Mouse (Mus musculus) heart, embryonic 11.5 days (tissue): ENCODE measurements around the gene Susd1. TPM values are rescaled to one million over a fixed set of nuclear protein-coding genes. Genes with fewer than 3 reads are reported as not detected.

ENCODE experiments used
- ATAC-seq: fragments of 200-750 bp; cut with Nextera tagmentation; replicated peaks from 2 replicates; pipeline ENCODE4 v1.8.0; 2017; ENCODE audit warnings: moderate library complexity; ENCODE audit not compliant: insufficient number of reproducible peaks, low FRiP score, low TSS enrichment
- H3K27ac ChIP-seq: fragments of 300-500 bp; sonication (generic); 2 replicates; pipeline ENCODE4 v1.5.1; 2014; ENCODE audit warnings: mild to moderate bottlenecking, low read depth, low read length
- H3K27me3 ChIP-seq: fragments of 300-500 bp; sonication (generic); 2 replicates; pipeline ENCODE4 v1.6.1; 2014; ENCODE audit warnings: mild to moderate bottlenecking, low read length, mixed read lengths; ENCODE audit not compliant: control insufficient read depth, insufficient read depth
- H3K36me3 ChIP-seq: fragments of 300-500 bp; sonication (generic); 2 replicates; pipeline ENCODE4 v1.6.1; 2014; ENCODE audit warnings: mild to moderate bottlenecking, low read length, moderate library complexity, mixed read lengths; ENCODE audit not compliant: control insufficient read depth, insufficient read depth
- H3K4me1 ChIP-seq: fragments of 300-500 bp; sonication (generic); 2 replicates; pipeline ENCODE4 v1.6.1; 2014; ENCODE audit warnings: low read length; ENCODE audit not compliant: control insufficient read depth, insufficient read depth
- H3K4me2 ChIP-seq: fragments of 300-500 bp; sonication (generic); 2 replicates; pipeline ENCODE4 v1.6.1; 2014; ENCODE audit warnings: mild to moderate bottlenecking, moderate library complexity
- H3K4me3 ChIP-seq: fragments of 300-500 bp; sonication (generic); 2 replicates; pipeline ENCODE4 v1.5.1; 2014; ENCODE audit warnings: low read depth, low read length
- H3K9ac ChIP-seq: fragments of 300-500 bp; sonication (generic); 2 replicates; pipeline ENCODE4 v1.6.1; 2014; ENCODE audit warnings: mild to moderate bottlenecking, low read depth, low read length, moderate library complexity
- H3K9me3 ChIP-seq: fragments of 300-500 bp; sonication (generic); replicated peaks from 2 replicates; pipeline ENCODE4 v1.6.1; 2016; ENCODE audit warnings: low read length; ENCODE audit not compliant: control insufficient read depth
- WGBS: fragments of 180-500 bp; shearing (Covaris S2); extraction: QIAGEN DNeasy Blood & Tissue Kit; methylation state at CpG from one replicate; pipeline ENCODE4 v1.1.7; 2014; ENCODE audit not compliant: insufficient replicate concordance; 5-methylcytosine and 5-hydroxymethylcytosine counted together
- polyA plus RNA-seq: library from polyadenylated mRNA; unstranded; fragments of >200 nt; fragmentation: Nextera tagmentation; extraction: Ambion mirVana; gene quantifications from 2 replicates; pipeline ENCODE4 v1.2.1, GENCODE M21; 2014

The Susd1 gene
- polyA plus RNA-seq, 1 experiment from 2014 or later: 5.4 TPM

DNA sequence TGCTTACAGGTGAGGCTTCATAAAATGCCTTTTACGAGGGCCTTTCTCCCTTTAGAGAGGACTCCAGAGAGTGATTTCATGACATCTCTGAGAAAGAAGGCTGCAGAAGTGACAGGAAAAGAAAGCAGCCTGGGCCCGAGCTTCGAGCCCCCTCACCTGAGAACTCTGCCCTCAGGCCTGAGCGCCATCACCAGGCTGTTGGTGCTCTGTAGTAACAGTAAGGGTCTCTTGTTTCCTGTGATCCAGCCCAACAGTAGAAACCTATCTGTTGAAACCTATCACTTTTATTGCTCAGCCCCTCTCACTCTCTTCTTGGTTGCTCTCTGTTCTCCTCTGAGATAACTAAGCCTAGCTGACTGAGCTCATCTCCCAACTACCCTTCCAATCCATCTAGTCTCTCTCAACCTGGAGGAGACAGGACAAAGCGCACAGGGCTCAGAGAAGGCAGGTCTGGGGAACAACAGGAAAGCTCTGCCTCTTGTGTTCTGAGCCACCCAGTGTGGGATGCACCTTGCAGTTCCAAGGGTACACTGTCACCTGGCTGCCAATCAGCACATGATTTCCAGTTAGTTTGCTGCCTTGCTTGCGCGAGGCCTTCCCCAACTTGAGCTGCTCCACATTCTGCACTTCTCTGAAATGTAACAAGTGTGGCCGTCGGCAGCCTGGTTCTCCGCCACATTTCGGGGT lies 101.4 kb downstream of the Susd1 start:
- WGBS: 92% methylated on average over 11 of the region's 11 CpGs
- Histone ChIP-seq H3K4me3 (no peak overlapping the region), H3K4me2 (no peak overlapping the region), H3K27me3 (no peaks in the 10 kb centered on the region), H3K36me3 (no peaks in the 10 kb centered on the region), H3K9ac (no peak overlapping the region), H3K27ac (0 out of 2 replicates have a peak overlapping the region, but pooled peaks have one; percentile 8), H3K4me1 (peaks cover 17% of the 10 kb centered on the region), H3K9me3 (no peaks in the 10 kb centered on the region)
- no peak for ATAC-seq

DNA sequence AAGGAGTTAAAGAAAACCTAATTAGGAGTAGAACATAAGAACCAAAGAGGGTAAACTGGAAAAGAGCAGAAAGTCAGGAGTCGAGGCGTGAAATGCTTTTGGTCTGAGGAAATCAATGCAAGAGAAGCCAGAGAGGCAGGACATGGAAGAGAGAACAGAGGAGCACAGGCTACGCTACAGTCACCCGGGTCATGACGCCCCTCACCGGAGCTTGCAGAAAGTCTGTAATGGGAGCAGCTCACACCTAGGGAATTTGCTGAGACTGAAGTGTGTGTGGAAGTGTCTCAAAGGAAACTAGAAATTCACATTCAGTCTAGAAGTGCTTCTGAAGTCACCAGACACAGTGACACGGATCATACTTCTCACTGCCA lies 102.0 kb downstream of the Susd1 start:
- Histone ChIP-seq H3K9me3 (no peaks in the 10 kb centered on the region), H3K4me3 (no peak overlapping the region), H3K9ac (no peak overlapping the region), H3K4me1 (peaks cover 23% of the 10 kb centered on the region), H3K27ac (0 out of 2 replicates have a peak overlapping the region, but pooled peaks have one; percentile 8), H3K36me3 (no peaks in the 10 kb centered on the region), H3K4me2 (no peak overlapping the region), H3K27me3 (no peaks in the 10 kb centered on the region)
- no peak for ATAC-seq
- WGBS: 83% methylated on average over 7 of the region's 7 CpGs

DNA sequence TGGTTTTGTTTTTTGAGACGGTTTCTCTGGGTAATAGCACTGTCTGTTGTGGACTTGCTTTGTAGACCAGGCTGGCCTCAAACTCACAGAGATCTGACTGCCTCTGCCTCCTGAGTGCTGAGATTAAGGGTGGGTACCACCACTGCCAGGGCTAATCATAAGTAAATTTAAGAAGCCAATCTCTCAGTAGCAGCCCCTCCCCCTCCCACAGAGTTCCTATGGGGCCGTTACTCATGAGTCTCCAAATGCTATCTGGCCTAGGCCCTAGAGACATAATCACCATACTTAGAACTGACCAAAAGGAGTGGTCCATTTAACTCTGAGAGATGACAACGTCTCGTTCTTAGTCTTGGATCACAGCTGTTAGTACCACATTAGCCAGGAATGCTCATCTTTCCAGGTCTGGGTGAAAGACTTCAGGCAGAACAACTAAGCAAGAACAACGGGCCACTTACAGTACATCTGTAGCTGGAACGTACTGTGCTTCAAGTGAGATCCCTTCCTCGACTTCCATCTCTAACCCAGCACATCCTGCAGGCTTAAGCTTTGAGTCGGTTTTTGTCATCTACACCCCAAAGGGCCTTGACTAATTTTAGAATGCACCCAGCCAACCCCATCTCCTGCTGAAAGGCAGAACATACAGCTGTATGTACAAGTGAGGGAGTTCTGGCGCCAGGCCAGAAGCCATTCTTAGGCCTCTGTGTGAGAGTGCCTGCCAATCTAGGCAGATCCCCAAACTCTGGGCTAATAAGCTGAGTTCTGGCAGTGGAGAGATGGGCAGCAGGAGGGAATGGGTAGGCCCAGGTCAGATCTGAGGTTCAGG lies 102.6 kb downstream of the Susd1 start:
- H3K4me1 ChIP-seq: peaks cover 26% of the 10 kb centered on the region
- no peak overlapping the region for H3K4me2 ChIP-seq
- ATAC-seq: no peak
- H3K27ac ChIP-seq: 0 out of 2 replicates have a peak overlapping the region, but pooled peaks have one; percentile 8
- H3K36me3 ChIP-seq: no peaks in the 10 kb centered on the region
- H3K4me3 ChIP-seq: no peak overlapping the region
- H3K27me3 ChIP-seq: no peaks in the 10 kb centered on the region
- 63% methylated on average over 9 of the region's 9 CpGs for WGBS
- H3K9me3 ChIP-seq: no peaks in the 10 kb centered on the region
- no peak overlapping the region for H3K9ac ChIP-seq

DNA sequence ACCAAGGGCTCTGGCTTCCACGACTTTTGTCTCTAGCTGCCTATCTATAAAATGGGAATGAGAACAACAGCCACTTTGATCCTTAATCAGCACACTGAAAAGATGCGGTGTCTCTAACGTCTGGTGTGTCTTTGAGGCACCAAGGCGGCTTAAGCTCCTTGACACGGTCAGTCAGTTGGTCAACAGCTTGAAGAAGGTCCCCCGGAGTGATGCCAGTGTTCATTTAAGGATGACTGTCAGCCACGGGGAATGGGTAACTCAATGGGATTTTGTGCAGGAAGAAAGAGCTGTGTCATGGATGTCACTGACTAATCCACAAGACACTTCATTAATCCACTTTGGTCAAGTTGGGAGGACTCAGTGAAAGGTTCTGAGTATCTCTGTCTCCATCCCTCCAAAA lies 103.3 kb downstream of the Susd1 start:
- 84% methylated on average over 7 of the region's 7 CpGs for WGBS
- no peak overlapping the region for H3K27ac ChIP-seq
- no peaks in the 10 kb centered on the region for H3K27me3 ChIP-seq
- H3K36me3 ChIP-seq: no peaks in the 10 kb centered on the region
- no peak overlapping the region for H3K4me3 ChIP-seq
- peaks cover 26% of the 10 kb centered on the region for H3K4me1 ChIP-seq
- no peak for ATAC-seq
- H3K4me2 ChIP-seq: no peak overlapping the region
- H3K9me3 ChIP-seq: no peaks in the 10 kb centered on the region
- H3K9ac ChIP-seq: no peak overlapping the region

DNA sequence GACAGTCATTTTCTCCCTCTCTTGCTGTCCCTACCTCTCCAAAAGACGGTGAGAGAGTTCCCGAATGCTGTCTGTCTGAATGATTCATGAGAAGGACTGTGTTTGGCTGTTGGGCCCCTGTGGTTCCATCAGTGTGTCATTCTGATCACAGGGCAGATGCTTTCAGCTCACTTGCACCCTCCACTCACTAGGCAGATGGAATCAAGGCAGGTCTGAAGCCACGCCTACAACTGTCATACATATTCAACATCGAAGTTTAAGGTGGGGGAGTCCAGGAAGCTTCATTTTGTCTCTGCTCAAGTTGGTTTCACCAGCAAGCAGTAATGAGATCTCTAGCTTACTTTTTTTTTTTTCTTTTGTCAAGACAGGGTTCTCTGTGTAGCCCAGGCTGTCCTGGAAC lies 104.2 kb downstream of the Susd1 start:
- H3K27me3 ChIP-seq: no peaks in the 10 kb centered on the region
- H3K27ac ChIP-seq: no peak overlapping the region
- H3K4me1 ChIP-seq: peaks cover 26% of the 10 kb centered on the region
- no peaks in the 10 kb centered on the region for H3K36me3 ChIP-seq
- no peaks in the 10 kb centered on the region for H3K9me3 ChIP-seq
- H3K4me3 ChIP-seq: no peak overlapping the region
- 90% methylated on average over 4 of the region's 4 CpGs for WGBS
- no peak overlapping the region for H3K9ac ChIP-seq
- H3K4me2 ChIP-seq: no peak overlapping the region
- no peak for ATAC-seq

DNA sequence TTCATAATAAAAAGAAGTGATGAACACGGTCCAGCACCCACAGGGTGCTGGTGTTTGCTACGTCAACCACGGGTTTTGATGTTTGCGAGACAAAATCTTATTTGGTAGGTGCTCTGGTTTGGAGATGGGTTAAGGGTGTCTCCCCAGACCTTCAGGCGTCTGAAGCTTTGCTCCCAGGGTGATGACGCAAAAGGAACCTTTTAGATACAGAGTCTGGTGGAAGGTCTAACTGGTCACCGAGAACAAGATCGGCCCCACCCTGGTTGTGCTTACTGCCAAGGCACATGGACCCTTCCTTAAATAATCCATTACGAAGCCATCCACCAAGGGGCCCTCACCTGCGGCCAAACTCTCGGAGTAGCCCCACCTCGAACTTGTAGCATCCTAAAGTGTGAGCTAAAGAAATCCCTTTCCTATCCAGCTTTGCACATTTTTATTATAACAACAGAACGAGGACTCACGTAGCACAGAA lies 105.0 kb downstream of the Susd1 start:
- no peak overlapping the region for H3K27ac ChIP-seq
- no peaks in the 10 kb centered on the region for H3K9me3 ChIP-seq
- no peak for ATAC-seq
- no peak overlapping the region for H3K9ac ChIP-seq
- H3K4me1 ChIP-seq: peaks cover 26% of the 10 kb centered on the region
- no peaks in the 10 kb centered on the region for H3K27me3 ChIP-seq
- no peak overlapping the region for H3K4me3 ChIP-seq
- no peak overlapping the region for H3K4me2 ChIP-seq
- 90% methylated on average over 14 of the region's 14 CpGs for WGBS
- no peaks in the 10 kb centered on the region for H3K36me3 ChIP-seq

DNA sequence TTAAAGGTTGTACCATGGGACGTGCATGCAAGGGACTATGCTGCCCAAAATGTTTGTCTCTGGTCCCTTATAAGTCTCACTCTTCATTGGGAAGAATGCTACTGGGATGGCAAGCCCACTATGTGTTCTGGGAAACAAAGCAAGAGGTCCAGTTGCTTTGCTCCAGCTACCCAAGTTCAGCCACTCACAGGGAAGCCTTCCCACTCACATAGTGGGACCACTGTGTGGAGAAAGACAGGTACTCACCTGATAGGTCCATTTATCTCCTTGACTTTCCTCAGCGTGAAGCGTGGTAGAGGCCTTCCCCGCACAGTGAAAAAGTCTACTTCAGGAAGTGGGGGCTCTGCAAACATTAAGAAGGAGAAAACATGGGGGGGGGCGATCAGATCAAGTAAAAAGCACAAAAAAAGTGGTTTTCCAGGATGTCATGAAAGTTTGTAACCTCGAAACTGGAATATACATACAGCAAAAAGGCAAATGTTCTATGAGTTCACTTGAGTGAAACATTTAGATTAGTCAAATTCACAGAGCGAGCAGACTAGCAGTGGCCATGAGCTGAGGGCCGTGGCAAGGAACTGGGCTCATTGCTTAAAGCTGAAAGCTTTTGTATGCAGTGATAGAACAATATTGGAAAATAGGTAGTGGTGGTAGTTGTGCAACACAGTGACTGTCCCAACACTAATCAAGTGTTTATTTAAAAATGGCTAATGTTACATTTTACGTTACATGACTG lies 105.6 kb downstream of the Susd1 start:
- 90% methylated on average over 9 of the region's 9 CpGs for WGBS
- H3K4me2 ChIP-seq: no peak overlapping the region
- no peak overlapping the region for H3K27ac ChIP-seq

DNA sequence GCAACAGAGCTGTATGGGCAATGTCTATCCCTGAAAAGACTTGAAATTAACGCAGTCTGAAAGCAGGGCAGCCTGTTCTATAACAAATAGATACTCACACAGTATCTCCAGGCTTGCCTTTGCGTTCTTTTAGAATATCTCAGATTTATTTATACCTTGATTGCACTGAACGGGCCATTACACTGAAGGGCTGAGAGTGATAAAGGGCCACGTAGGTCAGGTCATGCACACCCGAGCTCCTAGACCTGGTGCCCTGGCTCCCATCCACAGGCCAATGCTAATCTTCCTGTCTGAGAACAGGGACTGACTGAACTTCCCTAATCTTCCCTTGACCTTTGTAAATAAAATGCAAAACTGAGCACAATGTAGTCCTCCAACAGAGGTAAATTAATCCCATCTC lies 106.3 kb downstream of the Susd1 start:
- WGBS: 53% methylated on average over 5 of the region's 5 CpGs
- Histone ChIP-seq H3K36me3 (no peaks in the 10 kb centered on the region), H3K4me2 (no peak overlapping the region), H3K9me3 (no peaks in the 10 kb centered on the region), H3K9ac (no peak overlapping the region), H3K4me3 (no peak overlapping the region), H3K27ac (no peak overlapping the region), H3K27me3 (no peaks in the 10 kb centered on the region), H3K4me1 (peaks cover 26% of the 10 kb centered on the region)
- ATAC-seq: no peak

More for the DNA sequence above, 105.6 kb downstream of the Susd1 start:
- Histone ChIP-seq H3K36me3 (no peaks in the 10 kb centered on the region), H3K9ac (no peak overlapping the region), H3K4me3 (no peak overlapping the region), H3K27me3 (no peaks in the 10 kb centered on the region), H3K9me3 (no peaks in the 10 kb centered on the region), H3K4me1 (peaks cover 26% of the 10 kb centered on the region)
- ATAC-seq: no peak
